Mouse (Mus musculus) forebrain, embryonic 15.5 days (tissue): Measurements from ENCODE around the gene Rnf166. TPM values are rescaled to one million over a fixed set of nuclear protein-coding genes. Genes with fewer than 3 reads are reported as not detected.
A peak's percentile ranks its signal among the peaks of the same experiment; 100 is the strongest.

ENCODE experiments used
- ATAC-seq: fragments of 200-750 bp; cut with Nextera tagmentation; replicated peaks from 2 replicates; pipeline ENCODE4 v1.8.0; 2017; ENCODE audit warnings: mild to moderate bottlenecking, moderate TSS enrichment, moderate library complexity
- H3K27ac ChIP-seq: fragments of 300-500 bp; sonication (generic); replicated peaks from 2 replicates; pipeline ENCODE4 v1.5.1; 2015; ENCODE audit warnings: mild to moderate bottlenecking, inconsistent platforms
- H3K27me3 ChIP-seq: fragments of 300-500 bp; sonication (generic); 2 replicates; pipeline ENCODE4 v1.6.1; 2015; ENCODE audit warnings: inconsistent platforms
- H3K36me3 ChIP-seq: fragments of 300-500 bp; sonication (generic); 2 replicates; pipeline ENCODE4 v1.6.1; 2015; ENCODE audit warnings: mild to moderate bottlenecking, inconsistent platforms
- H3K4me1 ChIP-seq: fragments of 300-500 bp; sonication (generic); 2 replicates; pipeline ENCODE4 v1.6.1; 2015; ENCODE audit warnings: inconsistent platforms
- H3K4me2 ChIP-seq: fragments of 300-500 bp; sonication (generic); replicated peaks from 2 replicates; pipeline ENCODE4 v1.6.1; 2015; ENCODE audit warnings: mild to moderate bottlenecking, inconsistent platforms
- H3K4me3 ChIP-seq: fragments of 300-500 bp; sonication (generic); 2 replicates; pipeline ENCODE4 v1.5.1; 2015; ENCODE audit warnings: mild to moderate bottlenecking, inconsistent platforms
- H3K9ac ChIP-seq: fragments of 300-500 bp; sonication (generic); replicated peaks from 2 replicates; pipeline ENCODE4 v1.6.1; 2015; ENCODE audit warnings: mild to moderate bottlenecking, inconsistent platforms
- H3K9me3 ChIP-seq: fragments of 300-500 bp; sonication (generic); 2 replicates; pipeline ENCODE4 v1.6.1; 2016; ENCODE audit warnings: inconsistent platforms
- WGBS: fragments of 180-500 bp; shearing (Covaris S2); methylation state at CpG from one replicate; pipeline ENCODE4 v1.1.7; 2015; ENCODE audit warnings: mixed read lengths; 5-methylcytosine and 5-hydroxymethylcytosine counted together
- polyA plus RNA-seq: library from polyadenylated mRNA; unstranded; fragments of >200 nt; fragmentation: Nextera tagmentation; extraction: Ambion mirVana; gene quantifications from 2 replicates; pipeline ENCODE4 v1.2.1, GENCODE M21; 2015

Rnf166 gene
- 40.2 and 44.8 TPM in 2 replicates for polyA plus RNA-seq

GRCm38 (mm10) chr8:122475580-122476320, at the start of gene Rnf166, which contains the start of gene Ctu2:
Gene Rnf166 (minus strand): TSS chr8:122476064.
Gene Ctu2 (plus strand): TSS chr8:122476143.
- Histone ChIP-seq H3K27me3 (no peaks in the 10 kb centered on the region), H3K9me3 (no peaks in the 10 kb centered on the region), H3K4me1 (peaks cover 23% of the 10 kb centered on the region), H3K4me3 (peak within 1 kb of the TSS; percentile 94), H3K27ac (peak within 1 kb of the TSS; percentile 80), H3K4me2 (peak within 1 kb of the TSS; percentile 86), H3K36me3 (peaks cover 25% of the 10 kb centered on the region), H3K9ac (peak within 1 kb of the TSS; percentile 90)
- peak; percentile 94 for ATAC-seq
- WGBS, result under 1% methylated on average over 93 of the region's 103 CpGs

GRCm38 (mm10) chr8:122525004-122525403, 49.1 kb upstream of the Rnf166 start:
- Histone ChIP-seq H3K27me3 (no peaks in the 10 kb centered on the region), H3K4me1 (peaks cover 18% of the 10 kb centered on the region)
- 86% methylated on average over 6 of the region's 6 CpGs for WGBS

GRCm38 (mm10) chr8:122524506-122524905, 48.6 kb upstream of the Rnf166 start:
- no peak overlapping the region for H3K27ac ChIP-seq
- H3K9me3 ChIP-seq, result no peaks in the 10 kb centered on the region
- H3K4me2 ChIP-seq, result peak overlapping the region; percentile 25; the same call in 1 of the 2 replicates
- H3K4me1 ChIP-seq, result peaks cover 18% of the 10 kb centered on the region
- H3K27me3 ChIP-seq, result no peaks in the 10 kb centered on the region
- H3K36me3 ChIP-seq, result no peaks in the 10 kb centered on the region
- no peak for ATAC-seq
- H3K9ac ChIP-seq, result no peak overlapping the region
- WGBS, result 50% methylated on average over 6 of the region's 6 CpGs
- H3K4me3 ChIP-seq, result no peak overlapping the region

More at GRCm38 (mm10) chr8:122525004-122525403, 49.1 kb upstream of the Rnf166 start:
- Histone ChIP-seq H3K4me3 (no peak overlapping the region), H3K4me2 (no peak overlapping the region), H3K27ac (no peak overlapping the region), H3K36me3 (no peaks in the 10 kb centered on the region), H3K9me3 (no peaks in the 10 kb centered on the region), H3K9ac (no peak overlapping the region)
- no peak for ATAC-seq

- Histone ChIP-seq H3K4me3 (0 out of 2 replicates have a peak overlapping the region, but pooled peaks have one; percentile 3), H3K4me1 (peaks cover 18% of the 10 kb centered on the region), H3K4me2 (peak overlapping the region; percentile 25), H3K9me3 (no peaks in the 10 kb centered on the region), H3K27ac (peak overlapping the region; percentile 45), H3K27me3 (no peaks in the 10 kb centered on the region), H3K36me3 (no peaks in the 10 kb centered on the region), H3K9ac (0 out of 2 replicates have a peak overlapping the region, but pooled peaks have one; percentile 4)
- peak; percentile 60 for ATAC-seq
- WGBS, result 5% methylated on average over 23 of the region's 23 CpGs
Observed at GRCm38 (mm10) chr8:122523652-122524360, 47.9 kb upstream of the Rnf166 start.

- H3K36me3 ChIP-seq, result no peaks in the 10 kb centered on the region
- H3K4me2 ChIP-seq, result no peak overlapping the region
- peak overlapping the region; percentile 45 for H3K27ac ChIP-seq
- H3K9me3 ChIP-seq, result no peaks in the 10 kb centered on the region
- ATAC-seq, result no peak
- WGBS, result 67% methylated on average over 14 of the region's 14 CpGs
- H3K4me1 ChIP-seq, result peaks cover 18% of the 10 kb centered on the region
- no peak overlapping the region for H3K9ac ChIP-seq
- no peaks in the 10 kb centered on the region for H3K27me3 ChIP-seq
- H3K4me3 ChIP-seq, result no peak overlapping the region
Observed at GRCm38 (mm10) chr8:122522796-122523651, 47.2 kb upstream of the Rnf166 start.

- no peak overlapping the region for H3K4me3 ChIP-seq
- no peaks in the 10 kb centered on the region for H3K36me3 ChIP-seq
- no peak overlapping the region for H3K9ac ChIP-seq
- no peaks in the 10 kb centered on the region for H3K9me3 ChIP-seq
- H3K4me1 ChIP-seq, result peaks cover 18% of the 10 kb centered on the region
- H3K27ac ChIP-seq, result no peak overlapping the region
- H3K27me3 ChIP-seq, result no peaks in the 10 kb centered on the region
- 78% methylated on average over 11 of the region's 11 CpGs for WGBS
- H3K4me2 ChIP-seq, result no peak overlapping the region
- no peak for ATAC-seq
Observed at GRCm38 (mm10) chr8:122520611-122521010, 44.7 kb upstream of the Rnf166 start.

- no peaks in the 10 kb centered on the region for H3K9me3 ChIP-seq
- H3K27ac ChIP-seq, result no peak overlapping the region
- ATAC-seq, result no peak
- WGBS, result 46% methylated on average over 6 of the region's 6 CpGs
- H3K4me1 ChIP-seq, result no peaks in the 10 kb centered on the region
- no peaks in the 10 kb centered on the region for H3K36me3 ChIP-seq
- H3K4me3 ChIP-seq, result no peak overlapping the region
- no peak overlapping the region for H3K4me2 ChIP-seq
- no peak overlapping the region for H3K9ac ChIP-seq
- H3K27me3 ChIP-seq, result no peaks in the 10 kb centered on the region
Observed at GRCm38 (mm10) chr8:122517541-122518190, 41.8 kb upstream of the Rnf166 start.

- Histone ChIP-seq H3K36me3 (no peaks in the 10 kb centered on the region), H3K27me3 (no peaks in the 10 kb centered on the region), H3K9me3 (no peaks in the 10 kb centered on the region), H3K27ac (no peak overlapping the region), H3K4me3 (no peak overlapping the region), H3K9ac (no peak overlapping the region), H3K4me2 (no peak overlapping the region), H3K4me1 (no peaks in the 10 kb centered on the region)
- WGBS, result 90% methylated on average over 14 of the region's 14 CpGs
- ATAC-seq, result no peak
Observed at GRCm38 (mm10) chr8:122515699-122516098, 39.8 kb upstream of the Rnf166 start.

- Histone ChIP-seq H3K9ac (no peak overlapping the region), H3K9me3 (no peaks in the 10 kb centered on the region), H3K4me3 (no peak overlapping the region), H3K27ac (no peak overlapping the region), H3K4me2 (no peak overlapping the region), H3K4me1 (no peaks in the 10 kb centered on the region), H3K36me3 (no peaks in the 10 kb centered on the region), H3K27me3 (no peaks in the 10 kb centered on the region)
- 84% methylated on average over 7 of the region's 7 CpGs for WGBS
- no peak for ATAC-seq
Observed at GRCm38 (mm10) chr8:122512392-122512791, 36.5 kb upstream of the Rnf166 start.

GRCm38 (mm10) chr8:122511552-122511951, 35.7 kb upstream of the Rnf166 start:
- no peaks in the 10 kb centered on the region for H3K36me3 ChIP-seq
- no peak for ATAC-seq
- 85% methylated on average over 16 of the region's 16 CpGs for WGBS

GRCm38 (mm10) chr8:122500856-122501255, 25.0 kb upstream of the Rnf166 start:
- Histone ChIP-seq H3K27ac (no peak overlapping the region), H3K9ac (no peak overlapping the region), H3K4me1 (no peaks in the 10 kb centered on the region), H3K36me3 (no peaks in the 10 kb centered on the region), H3K27me3 (no peaks in the 10 kb centered on the region), H3K9me3 (no peaks in the 10 kb centered on the region), H3K4me2 (no peak overlapping the region), H3K4me3 (no peak overlapping the region)
- ATAC-seq, result peak; percentile 43; the same call in 1 of the 2 replicates
- WGBS, result 31% methylated on average over 10 of the region's 10 CpGs

More at GRCm38 (mm10) chr8:122511552-122511951, 35.7 kb upstream of the Rnf166 start:
- H3K9me3 ChIP-seq, result no peaks in the 10 kb centered on the region
- H3K4me2 ChIP-seq, result no peak overlapping the region
- H3K9ac ChIP-seq, result no peak overlapping the region
- H3K4me3 ChIP-seq, result no peak overlapping the region
- H3K27ac ChIP-seq, result no peak overlapping the region
- no peaks in the 10 kb centered on the region for H3K4me1 ChIP-seq
- H3K27me3 ChIP-seq, result no peaks in the 10 kb centered on the region
